Mouse (Mus musculus) spleen, embryonic (tissue): ENCODE measurements around the gene Gm20388.

Experiments
- CTCF ChIA-PET: fragments of 350-600 bp; sonication (Branson Sonifier 250); formaldehyde crosslinking; loops from one replicate; lab custom pipeline; 2022; lab: Charles Lee

The Gm20388 gene

DNA sequence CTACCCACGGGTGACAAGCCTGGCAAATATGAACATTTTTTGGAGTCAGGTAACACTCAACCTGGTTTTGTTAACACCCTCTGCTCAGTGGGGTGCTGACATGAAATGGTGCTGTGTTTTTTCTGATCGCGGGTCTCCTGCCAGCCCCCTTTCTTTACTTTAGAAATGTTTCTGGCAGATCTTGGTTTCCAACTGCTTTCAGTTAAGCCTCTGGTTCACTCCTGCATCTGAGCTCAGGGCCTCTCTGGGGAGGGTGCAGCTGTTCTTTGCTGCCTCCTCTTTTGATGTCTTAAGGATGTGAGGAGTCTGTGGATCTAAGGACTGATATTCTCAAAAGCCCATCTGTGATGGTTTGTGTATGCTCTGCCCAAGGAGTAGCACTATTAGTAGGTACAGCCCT lies 4165.8 kb downstream of the Gm20388 start:
- CTCF ChIA-PET, result no interaction called here

- CTCF ChIA-PET, result no interaction called here
Measured at GRCm38 (mm10) chr8:124077377-124077776, 4166.7 kb downstream of the Gm20388 start.

DNA sequence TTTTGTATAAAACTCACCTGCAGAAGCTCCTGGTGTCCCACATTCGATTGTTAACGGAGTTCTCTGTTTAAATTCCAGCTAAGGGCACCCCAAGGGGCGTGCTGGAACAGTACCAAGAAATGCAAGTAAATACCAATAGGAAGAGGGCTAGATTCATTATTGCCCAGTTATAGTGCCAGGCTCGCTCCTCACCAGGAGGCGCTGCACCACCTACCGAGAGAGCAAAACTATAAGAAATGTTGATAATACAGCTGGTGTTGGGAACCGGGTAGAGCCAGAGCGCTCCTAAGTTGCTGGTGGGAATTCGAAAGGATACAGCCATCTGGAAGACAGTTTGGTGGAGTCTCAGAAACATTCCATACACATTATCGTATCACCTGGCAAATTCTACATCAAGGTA lies 4167.4 kb downstream of the Gm20388 start:
- CTCF ChIA-PET, result interaction anchor here (0.6 kb wide), 1 partner anchor 22 kb away, joined by 3 read pairs; no protein-coding TSS in a partner anchor

GRCm38 (mm10) chr8:124078969-124079368 lies 4168.3 kb downstream of the Gm20388 start:
- CTCF ChIA-PET, result no interaction called here

DNA sequence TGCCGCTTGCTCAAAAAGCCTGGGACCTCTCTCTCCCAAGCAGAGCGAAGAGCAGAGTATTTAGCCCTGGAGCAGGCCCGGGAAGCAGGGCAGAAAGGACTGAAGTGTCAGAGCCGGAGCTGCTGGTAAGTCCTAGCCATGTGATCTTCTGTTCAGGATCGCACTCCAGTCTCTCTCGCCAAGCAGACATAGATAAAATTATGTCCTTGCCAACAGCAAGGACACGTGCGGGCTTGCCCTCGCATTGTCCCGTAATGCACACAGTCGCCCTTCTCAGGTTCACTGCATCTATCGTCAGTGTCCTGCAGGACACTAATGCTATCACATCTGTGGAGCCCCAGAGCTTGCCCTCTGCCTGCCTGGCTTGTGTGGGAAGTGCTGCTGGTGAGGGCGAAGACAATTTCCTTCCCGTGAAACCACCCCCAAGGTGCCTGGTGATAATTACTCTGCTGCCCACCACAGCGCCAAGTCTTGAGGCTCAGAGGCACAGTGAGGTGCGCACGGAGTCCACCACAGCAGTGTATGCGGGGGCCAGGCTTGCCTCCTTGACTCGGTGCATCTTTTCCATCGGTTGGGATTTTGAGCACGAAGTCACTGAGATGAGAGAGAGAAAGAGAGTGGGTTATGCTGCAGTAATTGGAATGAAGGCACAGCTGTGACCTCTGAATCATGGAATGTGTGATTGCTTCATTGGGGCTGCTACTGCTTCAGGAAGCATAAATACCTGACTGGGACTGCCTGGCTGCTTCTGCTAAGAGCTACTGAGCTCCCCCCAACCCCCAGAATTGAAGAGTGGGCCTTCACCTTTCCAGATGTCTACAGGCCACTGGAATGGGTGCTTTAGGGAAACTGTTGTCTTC lies 4170.1 kb downstream of the Gm20388 start:
- CTCF ChIA-PET, result no interaction called here

- CTCF ChIA-PET, result no interaction called here
Measured at GRCm38 (mm10) chr8:124082616-124083015, 4172.0 kb downstream of the Gm20388 start.

DNA sequence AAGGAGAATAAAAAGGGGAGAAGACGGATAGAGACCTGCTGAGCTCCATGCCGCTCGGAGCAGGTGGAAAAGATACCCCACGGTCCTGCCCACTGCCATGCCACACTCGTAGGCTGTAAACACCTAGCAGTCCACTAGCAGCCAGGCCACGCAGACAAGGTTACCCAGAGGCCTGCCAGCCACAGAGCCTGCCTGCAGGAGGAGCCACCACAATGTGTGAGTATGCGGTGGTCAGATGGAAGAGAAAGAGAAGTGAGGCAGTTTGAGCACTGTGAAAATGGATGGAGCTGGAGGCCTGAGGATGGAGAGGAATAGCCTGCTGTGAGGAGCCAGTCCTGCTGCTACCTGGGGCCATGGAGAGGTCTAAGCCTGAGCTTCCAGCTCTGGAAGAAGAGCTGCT lies 4173.0 kb downstream of the Gm20388 start:
- CTCF ChIA-PET, result no interaction called here

DNA sequence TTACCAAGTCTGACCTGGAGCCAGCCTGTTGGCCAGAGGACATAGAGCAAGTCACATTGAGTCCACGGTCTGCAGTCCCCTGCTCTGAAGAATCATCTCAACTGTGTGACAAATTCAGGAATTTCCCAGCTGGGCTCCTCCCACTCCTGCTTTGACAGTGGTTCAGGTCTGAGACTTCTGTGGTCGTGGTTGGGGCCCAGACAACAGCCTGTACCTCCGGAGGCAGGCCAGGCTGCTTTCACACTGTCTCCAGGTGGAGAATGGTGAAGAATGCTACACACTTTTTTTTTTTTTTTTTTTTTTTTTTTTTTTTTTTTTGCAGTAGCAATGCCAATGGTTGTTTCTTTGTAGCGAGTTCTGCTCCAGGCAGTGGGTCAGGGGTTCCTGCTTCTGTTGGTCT lies 4175.0 kb downstream of the Gm20388 start:
- CTCF ChIA-PET, result no interaction called here

- CTCF ChIA-PET, result no interaction called here
Measured at GRCm38 (mm10) chr8:124088092-124088613, 4177.5 kb downstream of the Gm20388 start.

GRCm38 (mm10) chr8:124089016-124089415 lies 4178.4 kb downstream of the Gm20388 start:
- CTCF ChIA-PET, result no interaction called here

- CTCF ChIA-PET, result no interaction called here
Measured at GRCm38 (mm10) chr8:124090473-124090872, 4179.8 kb downstream of the Gm20388 start.

DNA sequence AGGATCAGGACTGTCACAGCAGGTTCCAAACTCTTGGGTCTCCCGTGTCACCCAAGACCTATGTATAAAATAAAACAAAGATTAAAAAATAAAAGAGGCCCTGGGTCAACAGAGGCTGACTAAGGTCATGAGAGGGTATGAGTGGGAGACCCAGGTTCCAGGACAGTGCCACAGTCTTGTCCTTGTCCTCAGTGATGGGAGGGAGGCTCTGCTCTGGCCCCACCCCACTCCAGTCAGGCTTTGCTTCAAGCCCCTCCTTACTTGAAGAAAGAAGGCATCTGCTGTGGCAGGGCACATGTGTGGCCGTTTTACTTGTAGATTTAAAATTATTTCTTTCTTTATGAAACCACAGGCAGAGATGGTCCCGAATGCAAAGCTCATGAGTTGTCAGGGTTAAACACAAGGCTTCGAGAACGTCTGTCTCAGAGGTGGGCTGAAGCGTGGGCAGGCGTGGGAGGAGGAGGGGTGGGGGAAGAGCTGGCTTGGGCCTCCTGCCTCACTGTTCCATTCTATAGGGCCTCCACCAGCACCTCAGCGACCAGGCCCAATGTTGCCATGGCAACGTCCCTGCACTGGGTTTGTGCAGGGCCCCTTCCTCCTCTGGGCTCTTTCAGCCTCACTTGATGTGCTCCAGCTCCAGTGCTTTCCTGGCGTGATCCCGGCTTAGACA lies 4188.4 kb downstream of the Gm20388 start:
- CTCF ChIA-PET, result no interaction called here

DNA sequence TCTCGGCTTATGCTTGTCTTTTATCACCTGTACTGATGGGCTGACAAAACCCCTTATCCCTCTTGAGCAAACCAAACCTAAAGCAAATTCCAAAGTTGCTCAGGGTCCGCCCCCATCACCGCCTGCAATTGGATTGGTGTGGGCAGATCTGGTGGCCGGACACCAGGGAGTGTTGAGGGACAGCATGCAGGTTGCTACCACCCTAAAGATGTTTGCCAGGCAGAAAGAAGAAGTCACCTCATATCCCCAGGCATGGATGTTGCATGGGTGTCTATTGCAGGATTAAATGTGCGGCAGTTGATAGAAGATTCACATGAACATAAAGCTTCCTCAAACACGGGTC lies 4189.0 kb downstream of the Gm20388 start:
- CTCF ChIA-PET, result no interaction called here

GRCm38 (mm10) chr8:124105869-124106268 lies 4195.2 kb downstream of the Gm20388 start:
- CTCF ChIA-PET, result no interaction called here

DNA sequence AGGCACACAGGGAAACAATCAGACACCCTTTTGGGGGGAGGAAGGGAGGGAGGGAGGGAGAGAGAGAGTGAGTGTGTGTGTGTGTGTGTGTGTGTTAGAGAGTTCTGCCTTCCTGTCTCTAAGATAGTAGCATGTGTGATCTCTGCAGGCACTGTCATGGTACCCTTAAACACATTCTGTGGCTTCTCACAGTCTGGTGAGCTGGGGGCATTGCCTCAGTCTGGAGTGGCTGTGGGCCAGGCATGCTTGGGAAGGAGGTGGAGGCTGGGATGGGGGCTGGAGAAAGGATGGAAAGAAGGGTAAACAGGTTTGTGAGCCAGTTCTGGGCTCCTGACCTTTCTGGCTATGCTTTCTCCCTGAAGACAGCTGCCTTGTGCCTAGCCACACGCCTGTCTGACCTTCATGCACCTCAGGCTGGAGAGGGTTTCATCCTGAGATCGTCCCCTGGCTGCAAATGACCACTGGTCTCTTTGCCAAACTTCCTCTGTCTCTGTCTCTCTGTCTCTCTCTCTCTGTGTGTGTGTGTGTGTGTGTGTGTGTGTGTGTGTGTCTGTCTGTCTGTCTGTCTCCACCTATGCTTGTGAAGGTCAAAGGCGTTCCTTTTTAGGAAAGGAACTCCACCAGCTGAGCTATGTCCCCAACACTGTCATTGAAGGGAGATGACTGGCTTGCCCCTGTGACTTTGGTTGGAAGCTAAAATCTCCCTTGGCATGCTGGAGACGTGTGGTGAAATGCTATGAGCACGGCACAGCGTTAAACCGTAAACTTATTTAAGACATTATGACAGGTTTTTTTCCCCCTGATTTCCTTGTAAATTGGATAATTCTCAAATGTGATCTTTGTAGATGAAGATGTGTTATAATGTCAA lies 4195.9 kb downstream of the Gm20388 start:
- CTCF ChIA-PET, result no interaction called here

DNA sequence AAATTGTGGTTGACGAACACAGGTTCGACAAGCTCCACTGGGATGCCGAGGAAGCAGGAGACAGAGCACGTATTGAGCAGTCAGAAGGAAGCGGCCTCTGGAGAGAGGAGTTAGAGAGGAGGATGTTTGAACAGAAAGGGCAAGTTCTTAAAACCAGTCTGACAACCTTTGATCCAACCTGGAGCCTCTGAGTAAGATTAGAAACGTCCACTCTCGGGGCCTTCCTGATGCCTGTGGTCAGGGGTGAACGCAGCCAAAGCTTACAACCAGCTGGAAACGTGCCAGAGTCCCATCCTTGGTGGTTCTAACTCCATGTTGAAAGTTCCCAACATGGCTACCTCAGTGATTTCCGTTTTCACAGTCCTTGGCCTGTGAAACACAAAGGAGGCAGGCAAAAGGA lies 4202.5 kb downstream of the Gm20388 start:
- CTCF ChIA-PET, result no interaction called here

- CTCF ChIA-PET, result no interaction called here
Measured at GRCm38 (mm10) chr8:124125241-124125640, 4214.6 kb downstream of the Gm20388 start.

DNA sequence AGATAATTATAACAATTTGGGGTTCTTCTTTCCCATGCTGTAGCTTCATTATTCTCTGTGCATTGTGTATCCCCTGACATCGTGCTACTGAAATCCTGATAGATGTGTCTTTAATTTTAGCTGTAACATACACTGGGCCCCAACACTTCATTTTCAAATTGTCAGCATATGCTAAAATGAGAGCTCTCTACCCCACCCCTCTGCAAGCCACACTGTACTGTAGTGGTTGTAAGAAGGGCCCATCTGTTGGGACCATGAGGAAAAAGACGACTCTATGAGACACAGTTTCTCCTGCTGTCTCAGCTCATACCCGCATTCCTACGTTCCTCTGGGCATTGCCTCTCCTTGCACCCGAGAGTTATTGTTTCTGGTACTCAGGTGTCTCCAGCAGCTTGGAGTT lies 4226.6 kb downstream of the Gm20388 start:
- CTCF ChIA-PET, result no interaction called here

GRCm38 (mm10) chr8:124140211-124140790 lies 4229.7 kb downstream of the Gm20388 start:
- CTCF ChIA-PET, result no interaction called here

DNA sequence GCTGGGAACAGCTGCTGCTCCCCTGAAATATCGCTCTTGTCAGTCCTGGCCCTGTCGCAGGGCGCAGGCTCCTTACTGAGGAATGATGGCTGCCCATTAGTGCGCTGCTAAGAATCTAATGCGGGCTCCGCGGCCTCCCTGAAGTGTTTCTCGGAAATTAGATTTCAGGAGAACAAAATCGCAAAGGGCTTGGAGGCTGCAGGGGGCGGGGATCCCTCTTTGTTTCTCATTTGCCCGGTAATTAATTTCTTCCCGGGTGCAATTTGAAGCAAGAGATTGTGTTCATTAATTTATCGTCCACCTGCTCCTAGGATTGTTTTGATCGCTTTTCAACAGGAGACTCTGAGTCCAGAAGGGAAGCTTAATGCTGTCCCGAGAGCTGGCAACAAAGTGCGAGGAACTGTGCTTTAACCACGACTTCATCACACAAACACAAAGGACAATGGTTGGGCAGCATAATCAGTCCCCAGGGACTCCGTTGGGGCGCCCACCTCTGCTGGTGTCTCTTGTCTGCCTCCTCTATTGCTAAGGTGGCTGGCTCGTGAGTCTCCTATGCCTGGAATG lies 4230.3 kb downstream of the Gm20388 start:
- CTCF ChIA-PET, result no interaction called here

DNA sequence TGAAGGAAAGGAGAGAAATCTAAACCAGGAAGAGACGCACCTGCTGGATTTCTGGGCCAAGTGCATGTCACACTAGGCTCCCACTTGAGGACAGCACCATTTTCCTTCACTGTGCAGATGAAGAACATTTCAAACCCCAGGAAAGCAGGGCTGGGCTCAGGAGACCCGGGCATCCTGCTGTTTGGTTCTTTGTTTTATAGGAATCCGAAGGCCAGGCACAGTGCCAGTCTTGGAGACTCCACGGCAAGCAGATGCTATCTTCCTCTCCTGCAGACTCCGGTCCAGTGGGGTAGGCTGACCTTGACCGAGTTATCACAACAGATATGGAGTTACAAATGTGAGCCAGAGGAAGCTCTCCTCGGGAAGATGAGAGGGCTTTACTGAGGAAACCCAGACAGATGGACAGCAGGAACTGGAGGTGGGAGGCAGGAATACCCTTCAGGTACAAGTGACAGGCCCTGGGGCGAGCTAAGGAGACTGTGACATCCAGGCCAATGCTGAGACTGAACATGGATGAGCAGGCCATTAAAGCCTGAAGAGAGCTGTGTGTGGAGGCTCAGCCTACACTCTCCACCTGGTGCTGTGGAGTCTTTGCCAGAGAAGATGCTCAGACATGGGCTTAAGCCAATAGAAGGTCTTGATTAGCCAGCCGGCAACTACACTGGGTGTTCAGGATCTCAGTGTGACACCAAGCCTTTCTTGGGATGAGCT lies 4231.2 kb downstream of the Gm20388 start:
- CTCF ChIA-PET, result no interaction called here
